Mouse (Mus musculus): ENCODE data around the gene Gm11492. TPM values are rescaled to one million over a fixed set of nuclear protein-coding genes. Genes with fewer than 3 reads are reported as not detected.
A peak's percentile ranks its signal among the peaks of the same experiment; 100 is the strongest.

The Gm11492 gene
- polyA plus RNA-seq, 1 experiment: not detected

DNA sequence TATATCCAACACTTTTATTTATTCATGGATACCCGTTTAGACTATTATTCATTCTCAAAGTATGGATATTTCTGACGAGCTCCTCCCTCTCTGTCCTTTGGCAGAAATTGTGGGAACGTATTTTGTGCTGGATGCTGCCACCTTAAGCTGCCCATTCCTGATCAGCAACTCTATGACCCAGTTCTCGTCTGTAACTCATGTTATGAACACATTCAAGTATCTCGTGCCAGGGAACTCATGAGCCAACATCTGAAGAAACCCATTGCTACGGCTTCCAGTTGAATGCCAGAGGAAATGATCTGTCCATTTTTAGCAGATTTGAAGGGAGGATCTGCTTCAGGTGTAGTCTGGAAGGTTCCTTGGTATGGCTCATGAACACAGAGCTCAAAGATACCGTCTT is 47.5 kb downstream of the Gm11492 start:
- Histone ChIP-seq H3K4me1 (ENCODE audit: control insufficient read depth, insufficient read depth, low read length) (no peaks in the 10 kb centered on the region), H3K27ac (ENCODE audit: insufficient read depth, low read length) (no peak overlapping the region), H3K4me3 (ENCODE audit: low read depth, low read length) (no peak overlapping the region), H3K36me3 (ENCODE audit: control insufficient read depth, insufficient read depth, low read length, poor library complexity, severe bottlenecking) (peaks cover 48% of the 10 kb centered on the region), H3K9me3 (replicated peaks; ENCODE audit: control insufficient read depth, insufficient read depth, low read length, poor library complexity, severe bottlenecking) (no peaks in the 10 kb centered on the region), H3K27me3 (ENCODE audit: control insufficient read depth, insufficient read depth, low read length, poor library complexity, severe bottlenecking) (no peaks in the 10 kb centered on the region), H3K9ac (ENCODE audit: low read depth, poor library complexity, severe bottlenecking) (no peak overlapping the region)
- TF ChIP-seq POLR2A (IDR thresholded peaks at IDR 0.05; ENCODE audit: insufficient read depth, low read length) (no peak), CTCF (IDR thresholded peaks at IDR 0.05; ENCODE audit: low read depth, low read length) (no peak), EP300 (IDR thresholded peaks at IDR 0.05; ENCODE audit: insufficient read depth, low read depth, low read length) (no peak)

DNA sequence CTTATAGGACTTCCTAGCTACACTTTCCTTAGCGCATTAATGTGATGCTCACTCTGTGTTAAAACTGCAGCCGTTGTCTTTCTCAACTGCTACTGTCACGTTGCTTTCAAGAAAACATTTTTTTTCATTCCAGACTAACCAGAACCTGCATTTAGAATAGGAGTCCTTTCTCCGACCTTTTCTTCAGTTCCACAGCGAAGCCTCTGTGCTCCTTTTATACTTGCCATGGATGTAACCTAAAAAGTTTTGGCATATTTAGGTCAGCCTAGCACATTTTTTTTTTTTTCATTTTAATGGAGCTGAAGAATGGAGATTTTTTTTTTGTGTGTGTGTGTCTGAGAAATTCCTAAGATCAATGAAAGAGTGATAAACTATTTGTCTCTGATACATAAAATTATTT is 49.1 kb downstream of the Gm11492 start:
- Histone ChIP-seq H3K4me3 (ENCODE audit: low read depth, low read length) (no peak overlapping the region), H3K9ac (ENCODE audit: low read depth, poor library complexity, severe bottlenecking) (no peak overlapping the region), H3K36me3 (ENCODE audit: control insufficient read depth, insufficient read depth, low read length, poor library complexity, severe bottlenecking) (peaks cover 40% of the 10 kb centered on the region), H3K4me1 (ENCODE audit: control insufficient read depth, insufficient read depth, low read length) (no peaks in the 10 kb centered on the region), H3K27me3 (ENCODE audit: control insufficient read depth, insufficient read depth, low read length, poor library complexity, severe bottlenecking) (no peaks in the 10 kb centered on the region), H3K27ac (ENCODE audit: insufficient read depth, low read length) (no peak overlapping the region), H3K9me3 (replicated peaks; ENCODE audit: control insufficient read depth, insufficient read depth, low read length, poor library complexity, severe bottlenecking) (no peaks in the 10 kb centered on the region)
- no peak for TF ChIP-seq POLR2A (IDR thresholded peaks at IDR 0.05; ENCODE audit: insufficient read depth, low read length)
- TF ChIP-seq EP300 (IDR thresholded peaks at IDR 0.05; ENCODE audit: insufficient read depth, low read depth, low read length): no peak
- no peak for TF ChIP-seq CTCF (IDR thresholded peaks at IDR 0.05; ENCODE audit: low read depth, low read length)

DNA sequence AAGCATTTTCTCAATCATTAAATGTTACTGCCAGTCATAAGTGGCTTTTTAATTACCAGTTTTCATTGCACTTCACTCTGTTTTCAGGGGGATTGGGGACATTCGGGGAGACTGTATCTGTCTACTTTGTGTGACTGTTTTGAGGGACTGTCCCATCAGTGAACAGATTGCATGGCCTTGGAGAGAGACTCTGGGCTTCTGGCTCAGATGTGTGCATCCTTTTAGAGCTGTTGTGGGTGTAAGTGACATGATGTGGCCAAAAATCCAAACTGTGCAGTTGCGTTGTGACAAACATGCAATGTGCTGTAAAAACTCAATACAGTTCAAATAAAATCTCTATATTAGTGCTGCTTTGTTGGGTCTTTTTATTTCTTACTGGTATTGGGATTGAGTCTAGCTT is 49.5 kb downstream of the Gm11492 start:
- Histone ChIP-seq H3K36me3 (ENCODE audit: control insufficient read depth, insufficient read depth, low read length, poor library complexity, severe bottlenecking) (peaks cover 36% of the 10 kb centered on the region), H3K9me3 (replicated peaks; ENCODE audit: control insufficient read depth, insufficient read depth, low read length, poor library complexity, severe bottlenecking) (no peaks in the 10 kb centered on the region), H3K4me3 (ENCODE audit: low read depth, low read length) (no peak overlapping the region), H3K9ac (ENCODE audit: low read depth, poor library complexity, severe bottlenecking) (no peak overlapping the region), H3K27me3 (ENCODE audit: control insufficient read depth, insufficient read depth, low read length, poor library complexity, severe bottlenecking) (no peaks in the 10 kb centered on the region), H3K27ac (ENCODE audit: insufficient read depth, low read length) (no peak overlapping the region), H3K4me1 (ENCODE audit: control insufficient read depth, insufficient read depth, low read length) (no peaks in the 10 kb centered on the region)
- no peak for TF ChIP-seq EP300 (IDR thresholded peaks at IDR 0.05; ENCODE audit: insufficient read depth, low read depth, low read length)

DNA sequence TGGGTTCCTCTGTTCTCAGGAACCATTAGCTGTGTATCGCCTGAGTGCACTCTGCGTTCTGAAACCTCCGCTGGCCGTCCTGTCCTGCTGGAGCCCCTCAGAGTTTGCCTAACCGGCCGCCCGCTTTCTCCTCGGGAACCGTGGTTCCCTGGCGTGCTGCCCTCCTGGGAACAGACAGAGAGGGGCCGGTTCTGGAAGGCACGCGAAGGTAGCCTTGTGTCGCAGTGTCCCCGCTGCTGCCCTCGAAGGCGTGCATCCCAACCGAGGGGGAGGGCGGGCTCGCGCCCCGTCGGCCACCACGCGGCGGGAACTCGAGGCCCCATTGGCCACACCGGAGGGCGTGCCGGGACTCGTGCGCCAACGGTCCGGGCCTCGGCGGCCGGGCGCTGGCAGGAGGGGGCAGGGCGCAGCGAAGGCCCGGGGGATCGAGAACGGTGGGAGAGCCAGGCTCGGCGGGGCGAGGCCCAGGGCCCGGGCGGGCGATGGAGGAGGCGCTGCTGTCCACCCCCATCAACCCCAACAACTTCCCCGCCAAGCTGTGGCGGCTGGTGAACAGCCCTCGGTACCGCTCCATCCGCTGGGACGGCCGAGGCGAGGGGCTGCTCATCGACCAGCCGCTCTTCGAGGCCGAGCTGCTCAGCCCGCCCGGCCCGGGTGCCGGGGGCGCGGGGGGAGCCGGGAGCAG is 50.5 kb downstream of the Gm11492 start, which contains the start of gene Hsf5:
Gene Hsf5 (plus strand): TSS at position 375 of the 685 bp plus-strand sequence.
- peaks cover 27% of the 10 kb centered on the region for H3K36me3 ChIP-seq (ENCODE audit: control insufficient read depth, insufficient read depth, low read length, poor library complexity, severe bottlenecking)
- H3K9me3 ChIP-seq (replicated peaks; ENCODE audit: control insufficient read depth, insufficient read depth, low read length, poor library complexity, severe bottlenecking): no peaks in the 10 kb centered on the region
- H3K27me3 ChIP-seq (ENCODE audit: control insufficient read depth, insufficient read depth, low read length, poor library complexity, severe bottlenecking): no peaks in the 10 kb centered on the region
- H3K27ac ChIP-seq (ENCODE audit: insufficient read depth, low read length): no peak within 1 kb of the TSS
- H3K4me3 ChIP-seq (ENCODE audit: low read depth, low read length): peak within 1 kb of the TSS; percentile 49
- H3K9ac ChIP-seq (ENCODE audit: low read depth, poor library complexity, severe bottlenecking): peak within 1 kb of the TSS; percentile 54
- no peaks in the 10 kb centered on the region for H3K4me1 ChIP-seq (ENCODE audit: control insufficient read depth, insufficient read depth, low read length)
- TF ChIP-seq EP300 (IDR thresholded peaks at IDR 0.05; ENCODE audit: insufficient read depth, low read depth, low read length) (no peak), CTCF (IDR thresholded peaks at IDR 0.05; ENCODE audit: low read depth, low read length) (no peak), POLR2A (IDR thresholded peaks at IDR 0.05; ENCODE audit: insufficient read depth, low read length) (no peak)

DNA sequence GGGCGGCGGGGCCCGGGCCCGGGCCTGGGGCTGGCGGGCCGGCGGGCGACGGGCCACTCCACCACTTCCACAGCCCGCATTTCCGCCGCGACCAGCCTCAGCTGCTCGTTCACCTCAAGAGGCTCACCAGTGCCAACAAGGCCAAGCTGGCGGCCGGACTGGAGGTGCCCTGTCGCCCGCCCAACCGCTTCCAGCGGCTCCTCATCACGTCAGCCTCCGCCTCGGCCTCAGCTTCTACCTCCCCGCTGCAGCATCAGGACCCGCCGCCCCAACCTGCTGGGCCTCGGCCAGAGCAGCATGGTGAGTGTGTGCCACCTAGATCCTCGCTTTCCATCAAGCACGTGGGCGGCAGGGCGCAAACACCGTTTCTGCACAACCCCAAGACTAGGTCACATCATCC is 51.2 kb downstream of the Gm11492 start:
- Histone ChIP-seq H3K36me3 (ENCODE audit: control insufficient read depth, insufficient read depth, low read length, poor library complexity, severe bottlenecking) (peaks cover 22% of the 10 kb centered on the region), H3K27me3 (ENCODE audit: control insufficient read depth, insufficient read depth, low read length, poor library complexity, severe bottlenecking) (no peaks in the 10 kb centered on the region), H3K27ac (ENCODE audit: insufficient read depth, low read length) (no peak overlapping the region), H3K4me3 (ENCODE audit: low read depth, low read length) (peak overlapping the region; percentile 49), H3K9me3 (replicated peaks; ENCODE audit: control insufficient read depth, insufficient read depth, low read length, poor library complexity, severe bottlenecking) (no peaks in the 10 kb centered on the region), H3K9ac (ENCODE audit: low read depth, poor library complexity, severe bottlenecking) (peak overlapping the region; percentile 54), H3K4me1 (ENCODE audit: control insufficient read depth, insufficient read depth, low read length) (no peaks in the 10 kb centered on the region)
- no peak for TF ChIP-seq POLR2A (IDR thresholded peaks at IDR 0.05; ENCODE audit: insufficient read depth, low read length)
- TF ChIP-seq CTCF (IDR thresholded peaks at IDR 0.05; ENCODE audit: low read depth, low read length): no peak
- no peak for TF ChIP-seq EP300 (IDR thresholded peaks at IDR 0.05; ENCODE audit: insufficient read depth, low read depth, low read length)

Other genes with a start within 250 kb of the Gm11492 start
- 1.2 and 1.4 TPM in 2 replicates for gene Ppm1e, start 207.6 kb upstream of the Gm11492 start, polyA plus RNA-seq (2011; ENCODE audit: insufficient read depth, insufficient read length, low read depth, missing spikeins)
- gene Rad51c, start 161.7 kb upstream of the Gm11492 start, polyA plus RNA-seq (2011; ENCODE audit: insufficient read depth, insufficient read length, low read depth, missing spikeins): 30.9 and 31.0 TPM in 2 replicates
- 15.9 and 17.9 TPM in 2 replicates for gene Tex14, start 161.6 kb upstream of the Gm11492 start, polyA plus RNA-seq (2011; ENCODE audit: insufficient read depth, insufficient read length, low read depth, missing spikeins)
- gene Sept4, start 2.2 kb downstream of the Gm11492 start, polyA plus RNA-seq (2011; ENCODE audit: insufficient read depth, insufficient read length, low read depth, missing spikeins): 68.5 and 78.6 TPM in 2 replicates
- 47.7 and 50.4 TPM in 2 replicates for gene Mtmr4, start 25.5 kb downstream of the Gm11492 start, polyA plus RNA-seq (2011; ENCODE audit: insufficient read depth, insufficient read length, low read depth, missing spikeins)
- gene Hsf5, start 50.5 kb downstream of the Gm11492 start, polyA plus RNA-seq (2011; ENCODE audit: insufficient read depth, insufficient read length, low read depth, missing spikeins): 1.5 and 1.6 TPM in 2 replicates
- 2.8 and 4.9 TPM in 2 replicates for gene Rnf43, start 96.1 kb downstream of the Gm11492 start, polyA plus RNA-seq (2011; ENCODE audit: insufficient read depth, insufficient read length, low read depth, missing spikeins)
- gene Supt4a, start 170.9 kb downstream of the Gm11492 start, polyA plus RNA-seq (2011; ENCODE audit: insufficient read depth, insufficient read length, low read depth, missing spikeins): 83.6 and 86.3 TPM in 2 replicates
- 3.2 and 5.1 TPM in 2 replicates for gene Tspoap1, start 193.9 kb downstream of the Gm11492 start, polyA plus RNA-seq (2011; ENCODE audit: insufficient read depth, insufficient read length, low read depth, missing spikeins)
- not detected in 2 replicates for gene Mpo, start 226.9 kb downstream of the Gm11492 start, polyA plus RNA-seq (2011; ENCODE audit: insufficient read depth, insufficient read length, low read depth, missing spikeins)